Mouse (Mus musculus): Measurements from ENCODE around the gene Pink1.

- TF ChIP-seq CTCF (IDR thresholded peaks at IDR 0.05; ENCODE audit: borderline replicate concordance, extremely low read depth, insufficient read depth, insufficient read length) (no peak), POLR2A (IDR thresholded peaks at IDR 0.05; ENCODE audit: borderline replicate concordance, extremely low read depth, insufficient read depth, insufficient read length, poor library complexity, severe bottlenecking) (no peak)
Measured at GRCm38 (mm10) chr4:138356141-138356540, 30.0 kb upstream of the Pink1 start.

Measured in brain, embryonic 14.5 days (tissue).